Mouse (Mus musculus): Measurements from ENCODE around the gene Myom1.

DNA sequence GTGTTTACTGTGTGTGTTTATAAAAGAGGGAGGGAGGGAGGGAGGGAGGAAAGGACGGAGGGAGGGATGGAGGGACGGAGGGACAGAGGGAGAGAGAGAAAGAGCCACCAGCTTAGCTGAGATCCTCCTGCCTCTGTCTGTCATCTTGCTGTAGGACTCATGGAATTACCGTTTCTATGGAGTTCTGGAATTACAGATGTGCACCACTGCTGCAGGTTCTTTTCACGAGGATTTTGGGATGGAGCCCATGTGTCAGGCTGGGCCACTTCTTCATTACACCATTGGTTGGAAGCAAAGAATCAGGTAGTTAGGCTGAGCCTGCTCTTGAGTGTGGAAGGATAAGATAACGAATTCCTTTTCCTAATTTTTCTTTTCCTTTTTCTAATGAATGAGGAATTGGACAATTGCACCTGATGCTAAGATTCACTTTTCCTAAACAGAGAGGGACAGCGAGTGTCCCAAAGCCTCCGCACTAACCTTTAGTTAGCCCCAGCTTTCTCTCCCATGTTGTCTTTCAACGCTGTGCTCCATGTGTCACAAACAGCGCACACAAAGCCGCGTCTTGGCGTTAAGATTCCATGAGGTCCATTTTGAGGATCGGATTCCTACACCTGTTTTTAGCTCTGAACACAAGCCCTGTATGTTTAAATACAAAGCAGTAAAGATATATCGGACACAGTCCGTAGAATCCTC is 16.3 kb downstream of the Myom1 start:
- TF ChIP-seq POLR2A (IDR thresholded peaks at IDR 0.05; ENCODE audit: borderline replicate concordance, low read depth, low read length) (no peak), CTCF (IDR thresholded peaks at IDR 0.05; ENCODE audit: low read depth, low read length) (no peak)

Data from bone marrow macrophage, adult 2 months (primary cell).